Mouse (Mus musculus) telencephalon, adult 2 months (tissue): Measurements from ENCODE around the gene Kras.

Experiments
- DNase-seq: peaks from one replicate; pipeline ENCODE4 v3.0.0-alpha.2; 2011; ENCODE audit warnings: low read depth, low spot score

The Kras gene

GRCm38 (mm10) chr6:145249291-145250184 lies 501 bp downstream of the Kras start:
- DNase-seq: no peak

- DNase-seq: no peak
These were observed 2.2 kb downstream of the Kras start for GRCm38 (mm10) chr6:145247886-145248285.

DNA sequence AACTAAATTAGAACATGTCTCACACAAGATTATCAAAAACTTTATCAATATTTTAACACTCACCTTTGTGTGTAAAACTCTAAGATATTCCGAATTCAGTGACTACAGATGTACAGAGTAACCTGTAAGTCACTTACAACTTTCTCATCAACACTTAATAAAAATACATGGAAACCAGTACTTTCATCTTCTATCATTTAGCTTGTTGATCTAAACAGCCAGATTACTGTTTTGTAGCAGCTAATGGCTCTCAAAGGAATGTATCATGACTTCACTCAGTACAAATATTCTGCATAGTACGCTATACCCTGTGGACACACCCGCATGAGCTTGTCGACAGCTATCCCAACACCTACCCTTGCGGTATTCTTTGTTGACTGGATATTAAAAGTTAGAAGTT lies 3.2 kb downstream of the Kras start:
- DNase-seq: no peak

- no peak for DNase-seq
These were observed 7.5 kb downstream of the Kras start for GRCm38 (mm10) chr6:145242521-145242920.

DNA sequence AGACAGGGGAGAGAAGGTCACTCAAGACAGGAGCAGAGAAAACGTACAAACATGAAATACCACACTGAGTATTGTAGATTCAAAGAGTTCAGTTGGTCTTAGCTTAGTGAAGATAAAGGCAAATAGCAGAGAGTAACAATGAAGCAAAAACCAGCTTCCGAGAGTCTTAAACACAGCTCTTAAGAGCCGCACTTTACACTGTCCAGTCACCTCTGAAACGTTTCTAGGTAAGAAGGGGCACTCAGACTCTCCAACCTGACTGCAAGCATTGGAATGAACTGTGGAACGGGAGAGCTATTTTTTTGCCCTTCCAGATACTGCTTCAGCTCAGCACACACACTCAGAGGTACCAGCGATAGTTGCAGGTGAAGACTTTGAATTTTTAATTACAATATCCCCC lies 9.8 kb downstream of the Kras start:
- DNase-seq: no peak

- no peak for DNase-seq
These were observed 12.9 kb downstream of the Kras start for GRCm38 (mm10) chr6:145237148-145237547.

GRCm38 (mm10) chr6:145235367-145235766 lies 14.7 kb downstream of the Kras start:
- no peak for DNase-seq

DNA sequence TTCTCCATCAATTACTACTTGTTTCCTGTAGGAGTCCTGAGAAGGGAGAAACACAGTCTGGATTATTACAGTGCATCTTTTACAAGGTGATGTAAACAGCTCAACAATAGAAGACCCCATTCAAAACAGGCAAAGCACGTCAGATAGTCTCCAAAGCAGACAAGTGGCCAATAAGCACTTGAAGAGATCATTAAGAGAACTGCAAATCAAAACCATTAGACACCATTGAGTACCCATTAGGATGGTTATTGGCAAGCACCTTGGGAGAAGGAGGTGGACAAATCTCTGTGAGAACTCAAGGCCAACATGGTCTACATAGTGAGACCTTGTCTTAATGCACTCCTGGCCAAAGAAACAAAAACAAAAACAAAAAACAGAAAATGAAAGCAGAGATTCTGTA lies 15.6 kb downstream of the Kras start:
- DNase-seq: no peak

DNA sequence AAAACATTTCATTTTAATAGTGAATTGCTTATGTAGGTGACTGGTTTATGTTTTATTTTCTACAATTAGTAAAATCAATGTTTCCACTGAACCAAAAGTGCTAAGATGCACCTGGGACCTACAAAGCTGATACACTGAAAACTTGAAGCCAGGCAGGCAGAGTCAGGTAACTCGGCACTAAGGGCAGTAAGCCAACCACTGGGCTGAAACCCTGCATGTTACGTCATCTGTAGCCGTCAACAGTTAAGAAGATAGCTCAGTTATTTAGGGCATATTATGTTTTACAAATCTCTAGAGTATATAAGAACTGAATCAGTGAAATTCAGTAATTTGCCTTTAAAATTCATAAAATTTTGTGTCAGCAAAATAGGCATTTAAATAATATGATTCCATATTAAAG lies 23.7 kb downstream of the Kras start:
- DNase-seq: no peak

DNA sequence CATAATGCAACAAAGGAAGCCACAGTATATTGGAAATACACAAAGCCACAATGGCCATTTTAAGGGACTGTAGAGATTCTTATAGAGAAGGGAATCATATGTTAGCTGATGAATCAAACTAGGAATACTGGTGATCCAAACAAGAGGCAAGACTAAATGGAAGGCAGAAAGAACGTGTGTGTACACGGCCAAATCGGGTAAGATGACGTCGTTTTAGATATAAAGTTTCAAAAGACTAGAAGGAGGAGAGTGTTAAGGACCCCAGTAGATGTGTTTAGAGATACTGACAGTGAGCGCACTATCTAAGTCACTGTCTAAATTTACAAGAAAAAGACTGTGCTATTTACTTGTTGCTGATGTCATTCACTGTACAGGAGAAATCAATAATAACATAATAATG lies 25.8 kb downstream of the Kras start:
- no peak for DNase-seq

DNA sequence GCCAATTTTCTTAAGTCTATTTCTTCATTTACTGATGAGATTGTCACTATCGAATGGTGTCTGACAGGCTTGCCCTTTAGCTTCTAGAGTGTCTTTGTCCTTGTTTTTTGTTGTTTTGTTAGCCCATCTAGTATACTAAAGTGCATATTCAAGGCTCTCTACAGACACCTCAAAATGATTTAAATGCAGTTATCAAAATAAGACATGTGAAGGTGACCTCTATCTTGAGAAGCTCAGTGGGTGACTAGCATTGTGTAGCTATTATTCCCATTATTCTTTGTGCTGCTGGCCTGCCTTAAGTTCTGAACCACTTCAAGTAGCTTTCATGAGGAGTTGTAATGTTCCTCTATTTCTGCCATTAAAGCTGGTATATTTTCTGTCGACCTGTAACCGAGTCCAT lies 34.2 kb downstream of the Kras start:
- no peak for DNase-seq

DNA sequence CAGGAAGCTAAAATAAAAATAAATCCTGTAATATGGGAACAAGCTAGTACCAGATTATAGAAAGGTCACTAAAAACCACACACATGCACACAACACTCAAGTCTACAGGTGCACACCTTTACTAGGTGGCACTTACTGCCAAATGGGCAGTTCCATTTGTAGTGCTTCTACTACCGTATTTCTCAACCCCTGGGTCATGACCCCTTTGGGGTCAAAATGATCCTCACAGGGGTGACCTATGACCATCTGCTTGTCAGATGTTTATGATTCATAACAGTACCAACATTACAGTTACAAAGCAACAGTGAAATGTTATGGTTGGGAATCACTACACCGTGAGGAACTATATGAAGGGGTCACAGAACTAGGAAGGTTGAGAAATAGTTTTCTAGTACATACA lies 36.1 kb downstream of the Kras start:
- DNase-seq: no peak

DNA sequence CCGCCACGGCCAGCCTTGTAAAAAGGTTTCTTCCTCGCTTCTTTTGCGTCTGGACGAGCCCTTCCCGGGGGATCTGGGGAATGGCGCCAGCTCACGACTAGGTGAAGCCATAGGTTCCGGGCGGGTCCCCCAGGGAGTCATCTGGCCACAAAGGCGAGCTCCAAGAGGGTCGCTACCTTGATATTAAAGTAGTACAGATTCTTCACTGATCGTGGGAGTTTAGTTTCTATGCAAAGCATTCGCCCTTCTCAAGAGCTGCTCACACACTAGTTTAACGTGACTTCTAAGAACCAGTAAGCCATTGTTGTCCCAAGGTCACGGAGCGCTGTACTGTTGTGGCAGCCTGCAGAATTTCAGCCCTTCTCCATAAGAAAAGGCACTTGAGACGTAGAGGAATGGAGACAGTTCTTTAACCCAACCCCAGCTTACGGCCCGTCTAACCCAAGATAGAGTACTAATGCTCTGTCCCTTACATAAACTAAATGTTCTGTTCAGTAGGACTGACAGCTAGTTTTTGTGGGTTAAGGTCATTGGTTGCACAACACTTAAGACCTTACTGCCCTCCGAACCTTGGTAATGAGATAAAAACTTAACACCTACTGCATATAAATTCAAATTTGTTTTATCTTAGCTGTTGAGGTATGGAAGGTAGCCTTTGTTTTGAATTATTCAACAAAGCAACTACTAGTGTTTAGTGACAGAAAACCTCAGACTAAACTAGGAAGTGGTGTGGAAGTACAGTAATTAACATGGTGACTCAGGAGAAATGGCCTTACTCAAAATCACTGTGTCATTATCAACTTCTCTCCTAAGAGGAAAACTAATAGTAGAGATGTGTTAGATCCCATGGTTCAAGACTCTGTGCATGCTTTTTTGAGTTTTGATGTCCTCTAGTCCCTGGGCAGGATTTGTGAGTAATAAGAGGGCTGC lies 38.4 kb downstream of the Kras start:
- peak; percentile 24 for DNase-seq

DNA sequence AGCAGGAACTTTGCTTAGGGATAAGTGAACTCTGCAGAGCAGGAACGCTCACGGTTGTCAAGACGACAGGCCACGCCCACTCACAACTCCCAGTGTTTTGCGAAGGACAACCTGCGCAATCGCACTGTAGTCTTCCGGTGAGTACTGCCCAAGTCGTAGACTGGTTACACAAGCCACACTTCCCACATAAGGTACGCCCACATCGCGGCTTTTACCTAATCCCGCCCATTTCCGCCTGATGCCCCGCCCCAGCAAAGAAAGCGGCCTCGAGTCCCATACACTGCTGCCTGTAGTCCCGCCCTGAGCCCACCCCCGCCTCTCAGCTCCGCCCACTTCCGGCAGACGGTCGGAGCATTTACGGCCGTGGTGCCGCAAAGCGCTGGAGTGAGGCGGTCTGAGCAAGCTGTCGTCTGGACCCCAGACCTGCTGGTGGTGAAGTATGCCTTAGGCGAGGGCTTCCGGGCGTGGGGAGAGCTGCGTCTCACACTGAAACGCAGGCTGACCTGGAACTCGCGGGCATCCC lies 39.2 kb downstream of the Kras start, which contains the start of the genes Casc1 and Etfrf1:
Casc1 (minus strand) TSS at position 190 of the 523 bp plus-strand sequence.
Etfrf1 (plus strand) TSS at position 319 of the 523 bp plus-strand sequence.
- peak; percentile 100 for DNase-seq

- no peak for DNase-seq
These were observed 39.9 kb downstream of the Kras start for GRCm38 (mm10) chr6:145210056-145210680.

GRCm38 (mm10) chr6:145205142-145205541 lies 44.9 kb downstream of the Kras start:
- DNase-seq: no peak

GRCm38 (mm10) chr6:145204440-145204839 lies 45.6 kb downstream of the Kras start:
- DNase-seq: no peak

- no peak for DNase-seq
These were observed 47.5 kb downstream of the Kras start for GRCm38 (mm10) chr6:145202432-145203125.

- peak; percentile 41 for DNase-seq
These were observed 51.9 kb downstream of the Kras start for GRCm38 (mm10) chr6:145197949-145198686.

GRCm38 (mm10) chr6:145193446-145193845 lies 56.6 kb downstream of the Kras start:
- DNase-seq: no peak
